Mouse (Mus musculus): ENCODE measurements around the gene Cwc22.

Cwc22 gene

GRCm38 (mm10) chr2:77875516-77875915 lies 70.7 kb downstream of the Cwc22 start:
- DNase-seq (ENCODE audit: low spot score) = no peak

DNA sequence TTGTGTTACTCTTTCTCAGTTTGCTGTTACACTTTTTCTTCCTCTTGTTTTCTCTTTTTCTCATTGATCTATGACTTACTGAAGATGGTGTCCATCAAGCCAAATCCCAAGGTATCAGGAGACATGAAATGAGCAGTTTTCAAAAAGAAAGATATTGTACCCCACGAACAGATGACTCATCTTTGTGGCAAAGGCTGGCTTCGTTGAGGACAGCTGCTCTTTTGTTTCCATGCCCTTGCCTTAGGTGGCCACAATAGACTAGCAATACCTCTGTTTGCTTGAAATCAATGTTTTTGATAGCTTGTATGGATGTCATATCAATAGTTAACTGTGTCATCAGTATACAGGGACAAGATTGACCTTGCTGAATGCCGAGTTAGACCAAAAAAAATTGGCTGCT lies 71.5 kb downstream of the Cwc22 start:
- no peak for DNase-seq (ENCODE audit: low spot score)

DNA sequence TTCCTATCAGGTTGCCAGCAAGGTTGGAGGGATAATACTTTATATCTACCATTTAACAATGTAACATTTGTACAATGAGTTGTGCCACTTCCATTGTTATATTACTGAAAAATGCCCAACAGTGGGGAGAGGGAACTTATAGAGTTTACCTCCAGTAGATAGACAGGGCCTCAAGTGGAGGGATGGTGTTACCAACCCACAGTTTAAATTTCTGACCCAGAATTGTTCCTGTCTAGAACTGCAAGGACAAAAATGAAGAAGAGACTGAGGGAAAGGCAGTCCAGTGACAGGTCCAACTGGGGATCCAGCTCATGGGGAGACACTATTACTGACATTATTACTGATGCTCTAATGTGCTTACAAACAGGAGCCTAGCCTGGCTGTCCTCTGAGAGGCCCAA lies 72.4 kb downstream of the Cwc22 start:
- DNase-seq (ENCODE audit: low spot score) = no peak

DNA sequence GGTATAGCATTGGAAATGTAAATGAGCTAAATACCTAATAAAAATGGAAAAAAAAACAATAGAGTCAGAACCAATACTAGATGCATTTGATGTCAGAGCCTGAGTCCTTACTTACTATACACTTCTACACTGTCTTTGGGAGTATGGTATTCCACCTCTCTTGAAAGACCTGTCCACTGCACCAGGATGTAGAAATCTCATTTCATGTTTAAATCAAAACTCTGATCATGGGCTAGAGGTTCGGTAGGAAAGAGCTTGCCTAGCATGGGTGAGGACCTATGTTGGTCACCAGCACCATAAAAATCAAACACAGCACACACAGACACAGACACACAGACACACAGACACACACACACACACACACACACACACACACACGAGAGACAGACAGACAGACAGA lies 73.5 kb downstream of the Cwc22 start:
- DNase-seq (ENCODE audit: low spot score) = no peak

GRCm38 (mm10) chr2:77871146-77871545 lies 75.0 kb downstream of the Cwc22 start:
- no peak for DNase-seq (ENCODE audit: low spot score)

GRCm38 (mm10) chr2:77869729-77870280 lies 76.4 kb downstream of the Cwc22 start:
- no peak for DNase-seq (ENCODE audit: low spot score)

DNA sequence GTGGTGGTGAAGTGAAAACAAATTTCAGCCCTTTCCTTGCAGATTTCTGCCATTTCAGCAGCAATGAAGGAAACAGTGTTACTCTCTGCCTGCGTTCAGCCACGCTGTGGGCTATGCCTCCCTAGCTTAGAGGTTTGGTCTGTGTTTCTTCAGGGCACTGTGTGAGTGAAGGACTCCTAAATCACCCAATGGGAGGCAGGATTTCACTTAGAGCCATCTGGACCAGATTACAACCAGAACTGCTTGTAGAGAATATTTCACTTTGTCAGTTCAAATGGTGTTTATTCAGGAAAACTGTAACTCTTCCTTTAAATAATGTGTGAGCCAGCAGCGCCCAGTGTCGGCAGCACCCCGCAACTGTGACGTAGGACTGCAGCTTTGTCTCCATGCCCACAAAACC lies 82.2 kb downstream of the Cwc22 start:
- DNase-seq (ENCODE audit: low spot score) = no peak

- no peak for DNase-seq (ENCODE audit: low spot score)
These were observed 82.7 kb downstream of the Cwc22 start for GRCm38 (mm10) chr2:77863522-77863921.

DNA sequence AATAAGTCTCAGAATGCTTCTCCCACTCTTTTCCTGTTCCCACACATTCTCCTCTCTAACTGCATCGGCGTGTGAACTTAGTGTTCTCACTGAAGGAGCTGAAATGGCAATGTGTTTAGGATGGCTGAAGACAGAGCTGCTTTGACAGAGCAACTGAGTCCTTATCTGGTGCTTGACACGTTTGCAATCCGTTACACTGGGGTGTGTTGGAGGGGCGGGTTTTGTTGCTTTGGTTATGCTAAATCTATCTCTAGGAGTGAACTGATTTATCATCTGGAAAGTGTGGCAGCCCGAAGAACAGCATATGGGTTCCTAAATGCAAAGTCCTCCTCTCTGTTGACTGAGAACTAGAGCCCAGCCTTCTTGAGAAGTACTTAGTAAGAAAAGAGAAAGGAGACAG lies 104.7 kb downstream of the Cwc22 start:
- DNase-seq (ENCODE audit: low spot score) = no peak

DNA sequence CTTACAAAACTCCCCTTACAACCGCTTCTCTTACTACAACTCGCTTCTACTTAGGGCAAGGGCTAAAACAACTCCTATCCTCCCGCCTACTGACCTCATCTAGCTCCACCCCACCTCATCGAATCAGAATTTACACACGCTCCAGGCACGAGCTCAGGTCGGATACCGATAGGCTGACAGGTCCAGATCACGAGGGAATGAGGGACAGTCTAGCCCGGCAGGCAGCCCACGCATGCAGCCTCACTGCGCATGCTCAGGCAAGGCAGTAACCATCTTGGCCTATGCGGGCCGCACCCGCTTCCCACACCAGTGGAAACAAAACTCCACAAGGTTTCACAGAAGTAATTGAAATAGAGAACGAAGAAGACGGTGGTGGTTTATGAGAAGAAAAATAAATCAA lies 106.6 kb downstream of the Cwc22 start:
- DNase-seq (ENCODE audit: low spot score) = no peak

GRCm38 (mm10) chr2:77838688-77839087 lies 107.5 kb downstream of the Cwc22 start:
- DNase-seq (ENCODE audit: low spot score) = no peak

DNA sequence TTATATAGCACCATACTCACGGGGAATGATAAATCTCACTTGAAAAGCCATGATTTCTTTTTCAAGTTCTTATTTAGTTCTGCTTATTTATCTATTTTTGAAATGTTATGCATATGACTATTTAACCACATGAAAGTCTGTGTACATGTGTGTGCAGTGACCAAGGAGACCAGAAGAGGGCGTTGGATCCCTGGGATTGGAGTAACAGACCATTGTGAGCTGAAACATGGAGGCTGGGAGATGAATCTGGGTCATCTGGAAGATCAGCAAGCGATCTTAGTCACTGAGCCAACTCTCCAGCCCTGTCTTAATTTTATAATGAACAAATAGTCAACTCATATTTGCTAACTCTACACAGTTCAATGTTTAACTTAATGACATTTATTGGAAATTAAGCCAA lies 110.4 kb downstream of the Cwc22 start:
- no peak for DNase-seq (ENCODE audit: low spot score)
